Mouse (Mus musculus): ENCODE data around the gene Ric8a. TPM values are rescaled to one million over a fixed set of nuclear protein-coding genes. Genes with fewer than 3 reads are reported as not detected.

The Ric8a gene
- polyA plus RNA-seq, 1 experiment: 71.1 TPM

GRCm38 (mm10) chr7:140848591-140848990 lies 8.2 kb upstream of the Ric8a start:
- 92% methylated on average over 10 of the region's 10 CpGs for WGBS
- no peaks in the 10 kb centered on the region for H3K27me3 ChIP-seq (ENCODE audit: control insufficient read depth, insufficient read depth, low read length)
- no peaks in the 10 kb centered on the region for H3K4me1 ChIP-seq (ENCODE audit: control insufficient read depth, insufficient read depth, low read length)
- no peak overlapping the region for H3K4me3 ChIP-seq (replicated peaks; ENCODE audit: insufficient read depth, low read depth, low read length)
- TF ChIP-seq POLR2A (IDR thresholded peaks at IDR 0.05; ENCODE audit: borderline replicate concordance, insufficient read depth, low read length) (no peak), CTCF (IDR thresholded peaks at IDR 0.05; ENCODE audit: borderline replicate concordance, insufficient read depth, low read depth, low read length) (no peak)
- DNase-seq: no peak
- H3K27ac ChIP-seq (ENCODE audit: insufficient read depth, low read length): no peak overlapping the region

DNA sequence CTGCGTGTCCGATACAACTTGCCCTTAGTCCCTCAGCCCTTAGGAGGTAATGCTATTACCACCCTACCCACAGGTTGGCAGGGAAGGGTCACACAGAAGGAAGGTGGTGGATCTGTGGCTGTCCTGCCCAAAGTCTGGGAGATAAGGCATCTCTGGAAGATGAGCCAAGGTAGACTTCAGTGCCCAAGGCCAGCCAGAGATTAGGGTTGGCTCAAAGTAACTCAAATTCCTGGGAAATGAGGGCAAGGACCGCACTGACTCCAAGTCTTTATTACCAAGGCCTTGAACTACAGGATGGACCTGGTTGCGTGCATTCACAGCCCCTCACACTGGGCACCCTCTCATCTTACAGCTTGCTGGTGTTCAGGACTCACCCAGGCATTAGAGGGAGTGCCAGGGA lies 4.8 kb upstream of the Ric8a start:
- no peak overlapping the region for H3K27ac ChIP-seq (ENCODE audit: insufficient read depth, low read length)
- 92% methylated on average over 4 of the region's 4 CpGs for WGBS
- no peak for DNase-seq
- no peak overlapping the region for H3K4me3 ChIP-seq (replicated peaks; ENCODE audit: insufficient read depth, low read depth, low read length)
- peaks cover 5% of the 10 kb centered on the region for H3K4me1 ChIP-seq (ENCODE audit: control insufficient read depth, insufficient read depth, low read length)
- no peaks in the 10 kb centered on the region for H3K27me3 ChIP-seq (ENCODE audit: control insufficient read depth, insufficient read depth, low read length)
- TF ChIP-seq CTCF (IDR thresholded peaks at IDR 0.05; ENCODE audit: borderline replicate concordance, insufficient read depth, low read depth, low read length) (no peak), POLR2A (IDR thresholded peaks at IDR 0.05; ENCODE audit: borderline replicate concordance, insufficient read depth, low read length) (no peak)

- TF ChIP-seq POLR2A (IDR thresholded peaks at IDR 0.05; ENCODE audit: borderline replicate concordance, insufficient read depth, low read length) (no peak), CTCF (IDR thresholded peaks at IDR 0.05; ENCODE audit: borderline replicate concordance, insufficient read depth, low read depth, low read length) (no peak)
- no peak for DNase-seq
- Histone ChIP-seq H3K4me3 (replicated peaks; ENCODE audit: insufficient read depth, low read depth, low read length) (no peak overlapping the region), H3K27me3 (ENCODE audit: control insufficient read depth, insufficient read depth, low read length) (no peaks in the 10 kb centered on the region), H3K27ac (ENCODE audit: insufficient read depth, low read length) (no peak overlapping the region), H3K4me1 (ENCODE audit: control insufficient read depth, insufficient read depth, low read length) (peaks cover 6% of the 10 kb centered on the region)
- WGBS: 85% methylated on average over 9 of the region's 9 CpGs
Measured at GRCm38 (mm10) chr7:140853386-140853785, 3.4 kb upstream of the Ric8a start.

DNA sequence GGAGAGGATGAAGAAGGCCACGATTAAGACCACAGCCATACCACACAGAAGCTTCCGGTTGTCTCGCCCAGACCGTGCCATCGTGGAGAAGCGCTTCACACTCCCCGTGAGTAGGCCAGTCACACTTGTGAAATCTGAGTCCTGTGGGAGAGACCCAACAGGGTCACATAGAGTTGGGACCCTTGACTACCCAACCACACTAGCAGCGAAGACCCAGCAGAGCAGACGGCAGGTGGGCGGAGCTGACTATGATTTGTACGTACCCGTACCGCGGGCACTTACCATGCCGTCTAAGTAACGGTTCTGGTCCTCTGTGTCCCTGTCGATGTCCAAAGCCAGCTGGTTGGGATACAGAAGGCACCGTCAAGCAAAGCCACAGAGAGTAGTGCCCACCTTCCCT lies 2.3 kb upstream of the Ric8a start:
- H3K4me3 ChIP-seq (replicated peaks; ENCODE audit: insufficient read depth, low read depth, low read length): no peak overlapping the region
- DNase-seq: no peak
- peaks cover 17% of the 10 kb centered on the region for H3K4me1 ChIP-seq (ENCODE audit: control insufficient read depth, insufficient read depth, low read length)
- WGBS: 93% methylated on average over 18 of the region's 18 CpGs
- H3K27me3 ChIP-seq (ENCODE audit: control insufficient read depth, insufficient read depth, low read length): no peaks in the 10 kb centered on the region
- no peak for TF ChIP-seq POLR2A (IDR thresholded peaks at IDR 0.05; ENCODE audit: borderline replicate concordance, insufficient read depth, low read length)
- no peak for TF ChIP-seq CTCF (IDR thresholded peaks at IDR 0.05; ENCODE audit: borderline replicate concordance, insufficient read depth, low read depth, low read length)
- H3K27ac ChIP-seq (ENCODE audit: insufficient read depth, low read length): no peak overlapping the region

- peaks cover 17% of the 10 kb centered on the region for H3K4me1 ChIP-seq (ENCODE audit: control insufficient read depth, insufficient read depth, low read length)
- TF ChIP-seq POLR2A (IDR thresholded peaks at IDR 0.05; ENCODE audit: borderline replicate concordance, insufficient read depth, low read length) (no peak), CTCF (IDR thresholded peaks at IDR 0.05; ENCODE audit: borderline replicate concordance, insufficient read depth, low read depth, low read length) (no peak)
- H3K27me3 ChIP-seq (ENCODE audit: control insufficient read depth, insufficient read depth, low read length): no peaks in the 10 kb centered on the region
- peak overlapping the region; percentile 86 for H3K4me3 ChIP-seq (replicated peaks; ENCODE audit: insufficient read depth, low read depth, low read length)
- WGBS: 65% methylated on average over 9 of the region's 9 CpGs
- DNase-seq: no peak
- no peak overlapping the region for H3K27ac ChIP-seq (ENCODE audit: insufficient read depth, low read length)
Measured at GRCm38 (mm10) chr7:140855181-140855580, 1.6 kb upstream of the Ric8a start.

GRCm38 (mm10) chr7:140855860-140856784 lies 635 bp upstream of the Ric8a start, which contains the start of gene Gm45785:
Gm45785 (minus strand) TSS chr7:140856331.
- Histone ChIP-seq H3K27ac (ENCODE audit: insufficient read depth, low read length) (peak within 1 kb of the TSS; percentile 82), H3K4me1 (ENCODE audit: control insufficient read depth, insufficient read depth, low read length) (peaks cover 22% of the 10 kb centered on the region), H3K4me3 (replicated peaks; ENCODE audit: insufficient read depth, low read depth, low read length) (peak within 1 kb of the TSS; percentile 86), H3K27me3 (ENCODE audit: control insufficient read depth, insufficient read depth, low read length) (no peaks in the 10 kb centered on the region)
- peak; percentile 71; the same call in 1 of the 2 replicates for TF ChIP-seq POLR2A (IDR thresholded peaks at IDR 0.05; ENCODE audit: borderline replicate concordance, insufficient read depth, low read length)
- TF ChIP-seq CTCF (IDR thresholded peaks at IDR 0.05; ENCODE audit: borderline replicate concordance, insufficient read depth, low read depth, low read length): no peak
- WGBS: under 1% methylated on average over 51 of the region's 51 CpGs
- peak; percentile 85 to 92 for DNase-seq

DNA sequence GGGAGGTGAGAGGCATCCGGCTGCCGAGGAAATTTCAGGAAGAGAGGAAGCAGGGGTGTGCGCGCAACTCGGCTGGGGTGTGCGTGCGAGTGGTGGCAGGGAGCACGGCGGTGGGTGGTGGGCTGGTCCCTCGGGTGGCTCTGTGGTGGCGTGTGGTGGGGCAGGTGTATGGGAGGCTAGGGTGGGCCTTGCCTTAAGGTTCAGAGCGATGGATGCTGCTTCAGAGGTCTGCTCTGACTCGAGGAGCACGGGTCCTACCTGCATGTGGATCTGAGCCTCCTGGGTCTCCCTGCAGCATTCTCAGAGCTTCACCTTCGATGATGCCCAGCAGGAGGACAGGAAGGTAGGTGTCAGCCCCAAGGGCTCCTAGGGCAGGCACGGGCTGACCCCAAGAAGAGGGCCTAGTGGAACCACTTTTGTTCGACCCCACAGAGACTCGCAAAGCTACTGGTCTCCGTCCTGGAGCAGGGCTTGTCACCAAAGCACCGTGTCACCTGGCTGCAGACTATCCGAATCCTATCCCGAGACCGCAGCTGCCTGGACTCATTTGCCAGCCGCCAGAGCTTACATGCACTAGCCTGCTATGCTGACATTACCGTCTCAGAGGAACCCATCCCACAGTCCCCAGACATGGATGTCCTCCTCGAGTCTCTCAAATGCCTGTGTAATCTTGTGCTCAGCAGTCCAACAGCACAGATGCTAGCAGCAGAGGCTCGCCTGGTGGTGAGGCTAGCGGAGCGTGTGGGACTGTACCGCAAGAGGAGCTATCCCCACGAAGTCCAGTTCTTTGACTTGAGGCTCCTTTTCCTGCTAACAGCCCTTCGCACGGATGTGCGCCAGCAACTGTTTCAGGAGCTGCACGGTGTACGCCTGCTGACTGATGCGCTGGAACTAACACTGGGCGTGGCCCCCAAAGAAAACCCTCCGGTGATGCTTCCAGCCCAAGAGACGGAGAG lies 1.1 kb downstream of the Ric8a start, which contains the start of gene Bet1l:
TSS of gene Bet1l (minus strand) at position 28 of the 956 bp plus-strand sequence.
- H3K27ac ChIP-seq (ENCODE audit: insufficient read depth, low read length): peak within 1 kb of the TSS; percentile 82
- peaks cover 28% of the 10 kb centered on the region for H3K4me1 ChIP-seq (ENCODE audit: control insufficient read depth, insufficient read depth, low read length)
- H3K4me3 ChIP-seq (replicated peaks; ENCODE audit: insufficient read depth, low read depth, low read length): peak within 1 kb of the TSS; percentile 86
- no peaks in the 10 kb centered on the region for H3K27me3 ChIP-seq (ENCODE audit: control insufficient read depth, insufficient read depth, low read length)
- WGBS: 7% methylated on average over 40 of the region's 40 CpGs
- peak; percentile 19 to 46 for DNase-seq
- TF ChIP-seq POLR2A (IDR thresholded peaks at IDR 0.05; ENCODE audit: borderline replicate concordance, insufficient read depth, low read length) (no peak), CTCF (IDR thresholded peaks at IDR 0.05; ENCODE audit: borderline replicate concordance, insufficient read depth, low read depth, low read length) (no peak)
